Mouse (Mus musculus): Measurements from ENCODE around the gene Col8a2.

Gene Col8a2

DNA sequence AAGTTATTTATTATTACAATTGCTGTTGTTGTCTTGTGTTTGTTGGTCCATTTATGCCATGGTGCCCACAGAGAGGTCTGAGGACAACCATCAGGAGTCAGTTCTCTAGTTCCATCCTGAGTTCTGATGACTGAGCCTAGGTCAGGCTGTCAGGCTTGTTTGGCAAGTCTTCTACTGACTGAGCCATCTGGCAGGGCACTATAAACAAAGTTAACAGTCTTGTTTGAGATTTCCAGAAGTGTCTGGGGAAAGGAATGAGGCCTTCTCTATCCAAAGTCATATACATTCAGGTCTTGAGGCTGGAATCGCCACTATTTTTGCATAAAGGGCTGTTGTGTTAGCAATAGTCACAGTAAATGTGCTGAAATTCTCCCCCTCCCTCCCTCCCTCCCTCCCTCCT is 45.2 kb downstream of the Col8a2 start:
- no peak for DNase-seq (ENCODE audit: low spot score in 2 of 2)

- no peak for DNase-seq (ENCODE audit: low spot score in 2 of 2)
Observed at GRCm38 (mm10) chr4:126332358-126332757, 45.8 kb downstream of the Col8a2 start.

- DNase-seq (ENCODE audit: low spot score in 2 of 2): no peak
Observed at GRCm38 (mm10) chr4:126339461-126339860, 52.9 kb downstream of the Col8a2 start.

GRCm38 (mm10) chr4:126343451-126343850 is 56.9 kb downstream of the Col8a2 start:
- no peak for DNase-seq (ENCODE audit: low spot score in 2 of 2)

- DNase-seq (ENCODE audit: low spot score in 2 of 2): no peak
Observed at GRCm38 (mm10) chr4:126360069-126360468, 73.5 kb downstream of the Col8a2 start.
